Mouse (Mus musculus) hindbrain, postnatal 0 days (tissue): ENCODE data around the gene Klc2. TPM values are rescaled to one million over a fixed set of nuclear protein-coding genes. Genes with fewer than 3 reads are reported as not detected.
A peak's percentile ranks its signal among the peaks of the same experiment; 100 is the strongest.
"Not testable (repeated sequence)": the region's sequence is repeated elsewhere in the genome, so short reads cannot be mapped to it uniquely, and the experiment has no call there.

ENCODE experiments used
- ATAC-seq: fragments of 200-750 bp; cut with Nextera tagmentation; 2 replicates; pipeline ENCODE4 v1.8.0; 2017; ENCODE audit warnings: mild to moderate bottlenecking, moderate TSS enrichment, moderate library complexity
- DNase-seq: peaks from one replicate; pipeline ENCODE4 v3.0.0-alpha.2; 2015; ENCODE audit warnings: low spot score
- H3K27ac ChIP-seq: fragments of 300-500 bp; sonication (generic); 2 replicates; pipeline ENCODE4 v1.5.1; 2014; ENCODE audit warnings: mild to moderate bottlenecking
- H3K27me3 ChIP-seq: fragments of 300-500 bp; sonication (generic); 2 replicates; pipeline ENCODE4 v1.6.1; 2014; ENCODE audit warnings: low read length, mixed read lengths; ENCODE audit not compliant: insufficient read depth
- H3K36me3 ChIP-seq: fragments of 300-500 bp; sonication (generic); 2 replicates; pipeline ENCODE4 v1.6.1; 2014; ENCODE audit warnings: low read length, mixed read lengths; ENCODE audit not compliant: insufficient read depth
- H3K4me1 ChIP-seq: fragments of 300-500 bp; sonication (generic); 2 replicates; pipeline ENCODE4 v1.6.1; 2014; ENCODE audit warnings: antibody characterized with exemption, low read length, mixed read lengths; ENCODE audit not compliant: insufficient read depth
- H3K4me2 ChIP-seq: fragments of 300-500 bp; sonication (generic); 2 replicates; pipeline ENCODE4 v1.6.1; 2014; ENCODE audit warnings: low read depth, mild to moderate bottlenecking, low read length, moderate library complexity, mixed read lengths
- H3K4me3 ChIP-seq: fragments of 300-500 bp; sonication (generic); 2 replicates; pipeline ENCODE4 v1.5.1; 2014; ENCODE audit warnings: low read length
- H3K9ac ChIP-seq: fragments of 300-500 bp; sonication (generic); replicated peaks from 2 replicates; pipeline ENCODE4 v1.6.1; 2014; ENCODE audit warnings: mild to moderate bottlenecking, low read length, moderate library complexity, mixed read lengths
- H3K9me3 ChIP-seq: fragments of 300-500 bp; sonication (generic); 2 replicates; pipeline ENCODE4 v1.6.1; 2016; ENCODE audit warnings: low read length, mixed read lengths
- CTCF ChIP-seq: IDR thresholded peaks from 2 replicates; pipeline ENCODE4 v1.5.1; 2016; ENCODE audit warnings: antibody characterized with exemption, control low read depth, low read depth
- WGBS: fragments of 180-500 bp; shearing (Covaris S2); extraction: QIAGEN DNeasy Blood & Tissue Kit; methylation state at CpG from one replicate; pipeline ENCODE4 v1.1.7; 2014; 5-methylcytosine and 5-hydroxymethylcytosine counted together
- polyA plus RNA-seq: library from polyadenylated mRNA; unstranded; fragments of >200 nt; fragmentation: Nextera tagmentation; extraction: Ambion mirVana; gene quantifications from 2 replicates; pipeline ENCODE4 v1.2.1, GENCODE M21; 2015
- total RNA-seq: library from RNA; depleted of rRNA; stranded (reverse); fragments of >200 nt; gene quantifications from 2 replicates; pipeline ENCODE4 v1.2.3, GENCODE M21; 2014

Gene Klc2
- total and polyA plus RNA-seq, 2 experiments from 2014 or later = 76.6 to 227 TPM

DNA sequence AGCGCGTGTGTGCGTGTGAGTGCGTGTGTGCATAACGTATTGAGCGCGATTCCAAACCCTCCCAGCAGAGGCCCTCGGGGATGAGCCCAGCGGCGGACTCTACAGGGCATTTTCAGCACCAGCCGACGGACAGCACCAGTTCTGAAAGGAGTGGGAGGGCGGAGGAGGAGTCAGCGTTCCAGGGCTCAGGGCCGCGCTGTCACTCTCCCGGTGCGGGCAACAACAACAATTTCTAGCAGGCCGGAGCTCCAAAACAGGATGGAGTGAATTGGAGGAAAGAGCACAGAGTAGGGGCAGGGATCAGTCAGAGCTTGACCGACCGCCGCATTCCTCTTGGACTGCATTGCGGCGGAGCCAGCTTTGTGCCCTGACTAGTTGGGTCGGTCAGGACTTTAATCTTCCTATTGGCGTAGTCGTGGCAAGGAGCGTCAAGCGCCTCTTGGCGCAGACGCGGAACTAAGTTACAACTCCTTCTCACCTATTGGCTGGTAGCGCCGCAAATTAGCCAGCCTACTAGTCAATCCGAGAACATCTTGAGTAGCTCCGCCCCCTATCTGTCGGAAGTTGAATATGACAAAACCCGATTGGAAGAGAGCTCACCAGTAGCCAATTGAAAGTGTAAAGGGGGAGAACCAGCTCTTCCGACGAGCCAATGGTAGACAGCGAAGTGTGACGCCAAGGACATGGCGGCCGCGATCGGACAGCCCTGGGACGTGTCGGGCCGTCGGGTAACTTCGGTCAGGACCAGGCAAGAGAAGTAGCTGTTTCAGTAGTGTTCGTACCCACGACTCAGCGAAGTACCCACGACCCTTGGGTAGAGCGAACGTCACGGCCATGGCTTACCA is 30.3 kb downstream of the Klc2 start, which contains the start of gene Yif1a:
TSS of gene Yif1a (plus strand) at position 655 of the 845 bp plus-strand sequence.
- Histone ChIP-seq H3K27me3 (no peaks in the 10 kb centered on the region), H3K4me1 (peaks cover 13% of the 10 kb centered on the region; the same call in 1 of the 2 replicates), H3K4me2 (peak within 1 kb of the TSS; percentile 64), H3K27ac (peak within 1 kb of the TSS; percentile 68), H3K4me3 (peak within 1 kb of the TSS; percentile 72), H3K9ac (peak within 1 kb of the TSS; percentile 58), H3K36me3 (peaks cover 13% of the 10 kb centered on the region; the same call in 1 of the 2 replicates), H3K9me3 (no peaks in the 10 kb centered on the region)
- DNase-seq = peak; percentile 99
- peak; percentile 92 for ATAC-seq
- WGBS = under 1% methylated on average over 58 of the region's 58 CpGs
- peak; percentile 68 for TF ChIP-seq CTCF

DNA sequence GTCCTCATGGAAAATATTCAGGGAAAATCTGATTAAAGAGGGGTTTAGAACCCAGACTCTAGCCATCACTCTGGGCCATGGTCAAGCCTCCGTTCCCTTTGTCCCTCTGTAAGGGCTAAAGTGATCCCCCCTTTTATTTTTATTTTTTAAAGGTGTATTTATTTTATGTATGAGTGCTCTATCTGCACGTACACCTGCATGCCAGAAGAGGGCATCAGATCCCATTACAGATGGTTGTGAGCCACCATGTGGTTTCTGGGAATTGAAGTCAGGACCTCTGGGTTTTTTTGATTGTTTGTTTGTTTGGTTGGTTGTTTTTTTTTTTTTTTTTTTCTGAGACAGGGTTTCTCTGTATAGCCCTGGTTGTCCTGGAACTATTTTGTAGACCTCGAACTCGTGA is 31.8 kb downstream of the Klc2 start:
- not testable (repeated sequence) for ATAC-seq, H3K27ac ChIP-seq, H3K4me3 ChIP-seq, H3K9ac ChIP-seq, H3K4me2 ChIP-seq, DNase-seq, H3K9me3 ChIP-seq, H3K27me3 ChIP-seq, H3K36me3 ChIP-seq
- WGBS = 53% methylated on average over 4 of the region's 4 CpGs
- peaks cover 13% of the 10 kb centered on the region; the same call in 1 of the 2 replicates for H3K4me1 ChIP-seq
- TF ChIP-seq CTCF = peak; percentile 48

DNA sequence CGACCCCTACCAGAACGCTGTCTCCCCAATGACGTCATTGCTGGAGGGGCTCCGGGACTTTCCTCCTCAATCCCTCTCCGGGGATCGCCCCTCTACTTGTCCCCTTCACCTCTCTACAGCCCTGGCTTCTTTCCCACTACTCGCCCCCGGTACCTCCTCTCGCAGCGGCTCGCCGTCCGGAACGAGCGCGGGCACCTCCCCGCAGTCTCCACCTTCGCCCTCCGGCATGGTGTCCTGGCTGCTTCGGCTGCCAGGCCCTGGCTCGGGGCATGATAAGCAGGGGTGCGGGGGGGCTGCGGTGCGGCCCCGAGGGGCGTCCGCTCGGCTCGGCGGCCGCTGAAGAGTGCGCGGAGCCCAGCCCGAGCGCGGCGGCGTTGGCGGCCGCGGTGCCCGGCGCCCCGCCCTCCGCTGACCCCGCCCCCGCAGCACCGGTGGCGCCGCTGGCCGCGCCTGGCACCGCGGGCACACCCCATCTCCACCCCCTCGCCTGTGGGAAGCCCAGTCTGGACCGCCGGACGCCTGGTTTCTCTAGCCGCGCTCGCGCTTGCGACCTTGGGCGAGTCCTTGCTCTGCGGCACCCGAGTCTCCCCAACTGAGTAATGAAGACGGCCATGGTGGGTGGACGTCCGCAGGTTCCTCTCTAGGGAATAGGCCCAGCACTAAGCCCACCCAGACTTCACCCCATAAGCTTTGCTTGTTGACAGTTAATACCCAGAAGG is 33.1 kb downstream of the Klc2 start, which contains the start of gene Tmem151a:
TSS of gene Tmem151a (minus strand) at position 387 of the 719 bp plus-strand sequence.
- DNase-seq = peak; percentile 60
- H3K4me3 ChIP-seq = peak within 1 kb of the TSS; percentile 69
- under 1% methylated on average over 65 of the region's 69 CpGs for WGBS
- H3K9ac ChIP-seq = peak within 1 kb of the TSS; percentile 86
- no peak for TF ChIP-seq CTCF
- peak within 1 kb of the TSS; percentile 67 for H3K4me2 ChIP-seq
- 0 out of 2 replicates have a peak, but pooled peaks cover under 1% of the 10 kb centered on the region for H3K36me3 ChIP-seq
- H3K27me3 ChIP-seq = no peaks in the 10 kb centered on the region
- no peak for ATAC-seq
- peak within 1 kb of the TSS; percentile 71 for H3K27ac ChIP-seq
- no peaks in the 10 kb centered on the region for H3K9me3 ChIP-seq
- peaks cover 13% of the 10 kb centered on the region; the same call in 1 of the 2 replicates for H3K4me1 ChIP-seq

DNA sequence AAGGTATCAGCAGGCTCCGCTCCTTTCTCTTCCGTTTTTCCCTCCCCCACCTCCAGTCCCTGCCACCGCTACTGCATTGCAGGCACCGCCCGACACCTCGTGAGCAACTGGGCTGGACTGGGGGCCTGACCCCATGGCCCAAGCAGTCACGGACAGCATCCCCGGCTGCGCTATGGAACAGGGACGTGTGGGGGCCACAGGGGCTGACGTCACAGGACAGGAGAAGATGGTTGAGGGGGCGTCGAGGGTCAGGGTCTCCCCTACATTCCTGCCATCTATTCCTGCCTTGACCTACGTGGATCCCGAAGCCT is 33.6 kb downstream of the Klc2 start:
- Histone ChIP-seq H3K9ac (peak overlapping the region; percentile 86), H3K4me1 (peaks cover 13% of the 10 kb centered on the region; the same call in 1 of the 2 replicates), H3K9me3 (no peaks in the 10 kb centered on the region), H3K4me2 (peak overlapping the region; percentile 67), H3K27ac (peak overlapping the region; percentile 71), H3K27me3 (no peaks in the 10 kb centered on the region), H3K4me3 (peak overlapping the region; percentile 69), H3K36me3 (no peaks in the 10 kb centered on the region)
- WGBS = under 1% methylated on average over 15 of the region's 15 CpGs
- ATAC-seq (no peak), DNase-seq (no peak)
- no peak for TF ChIP-seq CTCF

DNA sequence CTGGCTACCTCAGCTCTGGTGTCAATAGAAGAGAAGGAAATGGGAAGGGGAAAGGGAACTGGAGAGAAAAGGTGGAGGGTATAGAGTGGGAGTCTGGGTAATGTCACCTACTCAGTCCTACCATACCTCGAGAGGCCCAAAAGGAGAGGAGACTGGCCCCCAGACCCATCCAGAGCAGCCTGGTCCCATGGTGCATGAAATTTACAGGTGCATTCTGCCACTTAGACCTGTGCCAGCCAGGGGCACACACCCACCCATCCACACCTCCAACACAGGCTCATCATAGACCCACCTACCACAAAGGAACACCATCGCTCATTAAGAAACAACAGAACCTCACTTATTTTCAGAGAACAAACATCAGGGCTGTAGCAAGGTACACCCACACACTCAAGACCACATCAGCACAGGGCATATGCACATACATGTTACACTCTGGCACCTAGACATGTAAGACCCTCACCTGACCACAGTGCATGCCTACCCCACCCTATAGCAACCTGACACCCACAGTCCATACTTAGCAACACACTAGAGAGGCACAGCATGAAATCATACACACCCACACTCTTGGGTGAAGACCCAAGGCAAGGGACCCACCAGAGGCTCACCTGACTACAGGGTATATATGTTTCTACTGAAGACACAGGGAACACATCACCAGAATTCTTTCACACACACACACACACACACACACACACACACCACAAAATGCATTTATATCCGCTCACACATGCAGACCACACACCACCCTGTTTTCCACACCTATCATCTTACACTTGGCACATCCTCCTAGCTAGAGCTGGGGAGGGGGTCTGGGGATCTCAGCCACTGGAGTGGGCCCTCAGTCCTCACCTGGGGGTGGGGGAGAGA is 34.2 kb downstream of the Klc2 start:
- WGBS = 63% methylated on average over 3 of the region's 3 CpGs
- peak overlapping the region; percentile 67 for H3K4me2 ChIP-seq
- peak overlapping the region; percentile 69 for H3K4me3 ChIP-seq
- no peaks in the 10 kb centered on the region for H3K27me3 ChIP-seq
- H3K9ac ChIP-seq = peak overlapping the region; percentile 86
- peaks cover 10% of the 10 kb centered on the region; the same call in 1 of the 2 replicates for H3K4me1 ChIP-seq
- no peaks in the 10 kb centered on the region for H3K36me3 ChIP-seq
- ATAC-seq = no peak
- peak overlapping the region; percentile 71 for H3K27ac ChIP-seq
- no peak for TF ChIP-seq CTCF
- no peaks in the 10 kb centered on the region for H3K9me3 ChIP-seq
- peak; percentile 45 for DNase-seq

DNA sequence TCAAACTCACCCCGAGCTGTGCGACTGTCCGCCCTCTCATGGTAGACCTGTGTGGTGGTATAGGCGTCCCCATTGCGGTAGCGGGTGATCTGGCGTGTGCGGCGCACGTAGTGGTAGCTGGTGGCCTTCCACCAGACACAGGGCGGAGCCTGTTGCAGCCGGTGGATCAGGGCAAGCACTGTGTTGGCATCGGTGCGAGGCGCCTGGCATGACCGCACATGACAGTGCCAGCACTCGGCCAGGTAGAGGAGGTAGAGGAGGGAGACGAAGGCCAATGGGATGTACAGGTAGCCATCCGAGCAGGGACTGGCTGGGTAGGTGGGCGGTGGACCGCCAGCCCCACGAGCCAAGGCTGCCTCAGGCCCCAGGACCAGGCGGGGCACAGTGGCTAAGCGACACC is 35.8 kb downstream of the Klc2 start:
- Histone ChIP-seq H3K4me1 (peaks cover 6% of the 10 kb centered on the region; the same call in 1 of the 2 replicates), H3K4me2 (no peak overlapping the region), H3K9me3 (no peaks in the 10 kb centered on the region), H3K27ac (no peak overlapping the region), H3K9ac (no peak overlapping the region), H3K36me3 (no peaks in the 10 kb centered on the region), H3K4me3 (no peak overlapping the region), H3K27me3 (no peaks in the 10 kb centered on the region)
- no peak for DNase-seq
- ATAC-seq = no peak
- 71% methylated on average over 24 of the region's 24 CpGs for WGBS
- no peak for TF ChIP-seq CTCF
